Mouse (Mus musculus) lung, postnatal 0 days (tissue): Measurements from ENCODE around the gene Gatad2a. TPM values are rescaled to one million over a fixed set of nuclear protein-coding genes. Genes with fewer than 3 reads are reported as not detected.

Experiments used
- ATAC-seq: fragments of 200-750 bp; cut with Nextera tagmentation; 2 replicates; pipeline ENCODE4 v1.8.0; 2017; ENCODE audit warnings: moderate library complexity
- DNase-seq: peaks from one replicate; pipeline ENCODE4 v3.0.0-alpha.2; 2016; ENCODE audit warnings: low spot score
- H3K27ac ChIP-seq: fragments of 300-500 bp; sonication (generic); 2 replicates; pipeline ENCODE4 v1.5.1; 2014; ENCODE audit warnings: antibody characterized with exemption, mild to moderate bottlenecking, low read length, mixed read lengths
- H3K27me3 ChIP-seq: fragments of 300-500 bp; sonication (generic); replicated peaks from 2 replicates; pipeline ENCODE4 v1.6.1; 2014; ENCODE audit warnings: low read length, mixed read lengths; ENCODE audit not compliant: insufficient read depth
- H3K36me3 ChIP-seq: fragments of 300-500 bp; sonication (generic); 2 replicates; pipeline ENCODE4 v1.6.1; 2014; ENCODE audit warnings: low read length, mixed read lengths; ENCODE audit not compliant: insufficient read depth
- H3K4me1 ChIP-seq: fragments of 300-500 bp; sonication (generic); 2 replicates; pipeline ENCODE4 v1.6.1; 2014; ENCODE audit warnings: antibody characterized with exemption, low read depth, low read length, mixed read lengths; ENCODE audit not compliant: insufficient read depth
- H3K4me2 ChIP-seq: fragments of 300-500 bp; sonication (generic); replicated peaks from 2 replicates; pipeline ENCODE4 v1.6.1; 2014; ENCODE audit warnings: low read depth, mild to moderate bottlenecking, low read length, moderate library complexity, mixed read lengths
- H3K4me3 ChIP-seq: fragments of 300-500 bp; sonication (generic); 2 replicates; pipeline ENCODE4 v1.5.1; 2014; ENCODE audit warnings: low read depth, low read length
- H3K9ac ChIP-seq: fragments of 300-500 bp; sonication (generic); replicated peaks from 2 replicates; pipeline ENCODE4 v1.6.1; 2014; ENCODE audit warnings: low read depth, mild to moderate bottlenecking
- H3K9me3 ChIP-seq: fragments of 300-500 bp; sonication (generic); 2 replicates; pipeline ENCODE4 v1.6.1; 2016; ENCODE audit warnings: low read length, mixed read lengths
- CTCF ChIP-seq: IDR thresholded peaks from 2 replicates; pipeline ENCODE4 v1.5.1; 2016; ENCODE audit warnings: antibody characterized with exemption, mild to moderate bottlenecking
- EP300 ChIP-seq: IDR thresholded peaks from 2 replicates; pipeline ENCODE4 v1.6.1; 2016; ENCODE audit warnings: antibody characterized with exemption, mild to moderate bottlenecking, control low read depth
- WGBS: fragments of 180-500 bp; shearing (Covaris S2); extraction: QIAGEN DNeasy Blood & Tissue Kit; methylation state at CpG from one replicate; pipeline ENCODE4 v1.1.7; 2014; 5-methylcytosine and 5-hydroxymethylcytosine counted together
- polyA plus RNA-seq: library from polyadenylated mRNA; unstranded; fragments of >200 nt; fragmentation: Nextera tagmentation; extraction: Ambion mirVana; gene quantifications from 2 replicates; pipeline ENCODE4 v1.2.1, GENCODE M21; 2015

Gatad2a gene
- polyA plus RNA-seq, 1 experiment from 2014 or later, result 40.9 TPM

DNA sequence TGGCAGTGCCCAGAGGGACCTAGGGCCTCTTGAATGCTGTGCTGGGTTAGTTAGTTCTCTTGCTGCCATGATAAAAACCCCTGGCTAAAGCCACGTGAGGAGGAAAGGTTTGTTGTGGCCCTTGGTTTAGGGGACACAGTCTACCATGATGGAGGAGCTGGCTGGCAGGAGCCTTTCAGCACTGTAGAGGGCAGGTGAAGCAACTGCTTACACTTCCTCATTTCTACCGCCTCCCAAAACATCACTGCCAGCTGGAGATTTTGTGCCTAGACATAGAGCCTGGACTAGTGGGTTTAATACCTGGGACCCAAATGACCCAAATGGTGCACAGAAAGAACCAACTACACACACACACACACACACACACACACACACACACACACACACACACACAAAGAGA, 134.9 kb downstream of the Gatad2a start:
- TF ChIP-seq EP300 (no peak), CTCF (no peak)
- no peaks in the 10 kb centered on the region for H3K9me3 ChIP-seq
- no peak overlapping the region for H3K4me3 ChIP-seq
- 50% methylated on average over 2 of the region's 2 CpGs for WGBS
- H3K27ac ChIP-seq, result no peak overlapping the region
- no peaks in the 10 kb centered on the region for H3K4me1 ChIP-seq
- H3K9ac ChIP-seq, result no peak overlapping the region
- no peaks in the 10 kb centered on the region for H3K27me3 ChIP-seq
- ATAC-seq (no peak), DNase-seq (no peak)
- H3K4me2 ChIP-seq, result no peak overlapping the region
- H3K36me3 ChIP-seq, result no peaks in the 10 kb centered on the region

DNA sequence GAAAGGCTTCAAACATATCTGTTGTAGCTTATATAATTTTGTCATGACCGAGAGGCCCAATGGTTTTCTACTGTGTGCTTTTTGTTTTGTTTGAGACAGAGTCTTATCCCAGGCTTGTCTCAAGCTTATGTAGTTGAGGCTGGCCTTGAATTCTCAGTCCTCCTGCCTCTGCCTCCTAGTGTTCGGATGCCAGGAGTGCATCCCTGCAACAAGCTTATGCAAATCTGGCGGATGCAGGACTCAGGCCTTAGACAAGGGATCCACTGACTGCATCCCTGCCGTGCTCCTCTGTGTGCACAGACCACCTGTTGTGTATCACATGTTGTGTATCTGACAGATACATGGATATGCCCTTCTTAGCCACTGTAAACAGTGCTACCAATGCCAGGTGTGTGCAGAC, 135.4 kb downstream of the Gatad2a start:
- Histone ChIP-seq H3K4me2 (no peak overlapping the region), H3K9ac (no peak overlapping the region), H3K4me3 (no peak overlapping the region), H3K27me3 (no peaks in the 10 kb centered on the region), H3K27ac (no peak overlapping the region), H3K4me1 (no peaks in the 10 kb centered on the region), H3K9me3 (no peaks in the 10 kb centered on the region), H3K36me3 (no peaks in the 10 kb centered on the region)
- 62% methylated on average over 4 of the region's 4 CpGs for WGBS
- no peak for DNase-seq
- no peak for ATAC-seq
- TF ChIP-seq CTCF (peak; percentile 54), EP300 (no peak)

Other genes with a start within 250 kb of the Gatad2a start
- gene Zfp963, start 246.4 kb downstream of the Gatad2a start, polyA plus RNA-seq, result 6.6 and 7.1 TPM in 2 replicates
- 0.19 and 0.41 TPM in 2 replicates for gene Gm20422, start 221.5 kb downstream of the Gatad2a start, polyA plus RNA-seq
- gene Atp13a1, start 205.2 kb downstream of the Gatad2a start, polyA plus RNA-seq, result 21.2 and 21.6 TPM in 2 replicates
- 12.8 and 13.2 TPM in 2 replicates for gene Zfp866, start 205.2 kb downstream of the Gatad2a start, polyA plus RNA-seq
- 8.4 and 8.6 TPM in 2 replicates for gene Gmip, start 187.7 kb downstream of the Gatad2a start, polyA plus RNA-seq
- 0.52 and 0.56 TPM in 2 replicates for gene Lpar2, start 174.0 kb downstream of the Gatad2a start, polyA plus RNA-seq
- gene Pbx4, start 163.9 kb downstream of the Gatad2a start, polyA plus RNA-seq, result 15.9 and 17.0 TPM in 2 replicates
- gene Cilp2, start 108.7 kb downstream of the Gatad2a start, polyA plus RNA-seq, result 0.17 and 0.36 TPM in 2 replicates
- gene Tssk6, start 94.2 kb downstream of the Gatad2a start, polyA plus RNA-seq, result 1.9 and 2.3 TPM in 2 replicates
- 165 and 177 TPM in 2 replicates for gene Ndufa13, start 93.8 kb downstream of the Gatad2a start, polyA plus RNA-seq
- 2.1 and 3.4 TPM in 2 replicates for gene Yjefn3, start 93.7 kb downstream of the Gatad2a start, polyA plus RNA-seq
- gene Mau2, start 46.4 kb upstream of the Gatad2a start, polyA plus RNA-seq, result 37.1 and 37.2 TPM in 2 replicates
- 25.4 and 27.3 TPM in 2 replicates for gene Sugp1, start 46.4 kb upstream of the Gatad2a start, polyA plus RNA-seq
- gene Tm6sf2, start 76.5 kb upstream of the Gatad2a start, polyA plus RNA-seq, result 3.8 and 4.2 TPM in 2 replicates
- gene Hapln4, start 87.1 kb upstream of the Gatad2a start, polyA plus RNA-seq, result not detected in 2 replicates
- gene Ncan, start 124.5 kb upstream of the Gatad2a start, polyA plus RNA-seq, result 0.05 and 0.06 TPM in 2 replicates
- 27.8 and 32.0 TPM in 2 replicates for gene Nr2c2ap, start 134.9 kb upstream of the Gatad2a start, polyA plus RNA-seq
- 11.9 and 12.7 TPM in 2 replicates for gene Rfxank, start 142.8 kb upstream of the Gatad2a start, polyA plus RNA-seq
- 33.4 and 34.2 TPM in 2 replicates for gene Borcs8, start 143.1 kb upstream of the Gatad2a start, polyA plus RNA-seq
- gene Mef2b, start 143.3 kb upstream of the Gatad2a start, polyA plus RNA-seq, result 0.11 and 0.29 TPM in 2 replicates
- 45.0 and 45.8 TPM in 2 replicates for gene Tmem161a, start 176.0 kb upstream of the Gatad2a start, polyA plus RNA-seq
- 4.0 and 4.3 TPM in 2 replicates for gene Slc25a42, start 215.9 kb upstream of the Gatad2a start, polyA plus RNA-seq
- gene Sugp2, start 237.8 kb upstream of the Gatad2a start, polyA plus RNA-seq, result 12.3 and 13.6 TPM in 2 replicates
- 10.4 and 11.9 TPM in 2 replicates for gene Armc6, start 238.1 kb upstream of the Gatad2a start, polyA plus RNA-seq